In genomic region chr3:122638329-122639196, GRCm38 (mm10) we compare ENCODE assay signal across 8 mouse cellular contexts. TPM values are rescaled to one million over a fixed set of nuclear protein-coding genes. Genes with fewer than 3 reads are reported as not detected.
A peak's percentile ranks its signal among the peaks of the same experiment; 100 is the strongest.
DNase-seq lines count a peak whose midpoint lies in the region; ATAC-seq and TF ChIP-seq lines count a peak whose summit lies in the region.

No protein-coding gene starts in this region.

- H3K4me1 ChIP-seq in cortical plate, adult 2 months (ENCODE audit: control insufficient read depth, insufficient read depth, low read length): no peaks in the 10 kb centered on the region
- peaks cover 52% of the 10 kb centered on the region for H3K4me1 ChIP-seq in megakaryocyte, embryonic 14.5 days

- H3K9me3 ChIP-seq in megakaryocyte, embryonic 14.5 days: peaks cover 4% of the 10 kb centered on the region

- no peak for TF ChIP-seq POLR2A in cortical plate, adult 2 months (IDR thresholded peaks at IDR 0.05; ENCODE audit: extremely low read depth, insufficient read depth, low read length)

- peak; percentile 100 for TF ChIP-seq CTCF in cortical plate, adult 2 months (IDR thresholded peaks at IDR 0.05; ENCODE audit: extremely low read depth, insufficient read depth, low read length)
- TF ChIP-seq CTCF in left cerebral cortex, adult 2 months (IDR thresholded peaks at IDR 0.05): no peak; the same call in none of the 2 replicates

- DNase-seq in gastrocnemius, postnatal 10 days: peak; percentile 95
- peak; percentile 100 for DNase-seq in hindlimb bud, embryonic 11.5 days (ENCODE audit: extremely low spot score, low read depth, low spot score)
- peak; percentile 89 to 94 for DNase-seq in left cerebral cortex, adult 2 months (ENCODE audit: extremely low spot score in 1 of 2, low spot score in 2 of 2)
- DNase-seq in right cerebral cortex, postnatal 10 days (ENCODE audit: low spot score in 2 of 2): peak; percentile 95 to 96
- peak; percentile 95 for DNase-seq in urinary bladder, postnatal 14 days (ENCODE audit: low spot score)

- ATAC-seq in activated CD4-positive, CD25-positive, alpha-beta regulatory T cell, adult 4 months: peak; percentile 91

- no peaks in the 10 kb centered on the region for H3K27me3 ChIP-seq in megakaryocyte, embryonic 14.5 days (replicated peaks)

- H3K27ac ChIP-seq in cortical plate, adult 2 months (ENCODE audit: insufficient read depth, low read length): no peak overlapping the region
- no peak overlapping the region for H3K27ac ChIP-seq in left cerebral cortex, adult 2 months

- H3K36me3 ChIP-seq in megakaryocyte, embryonic 14.5 days (replicated peaks; ENCODE audit: low read length): peaks cover 3% of the 10 kb centered on the region

- H3K4me3 ChIP-seq in cortical plate, adult 2 months (ENCODE audit: insufficient read depth, low read length): no peak overlapping the region
- no peak overlapping the region for H3K4me3 ChIP-seq in left cerebral cortex, adult 2 months
- H3K4me3 ChIP-seq in megakaryocyte, embryonic 14.5 days (replicated peaks): peak overlapping the region; percentile 71

- intact Hi-C loops in left cerebral cortex, adult 2 months (cut with DNase I): loop anchor here (1.0 to 5.0 kb wide), 4 partner anchors 130 to 343 kb away; no protein-coding TSS in a partner anchor

RNA-seq across cellular contexts. Expression of gene Fnbp1l, which starts 19.0 kb away (rescaled TPM):
- polyA plus RNA-seq in activated CD4-positive, CD25-positive, alpha-beta regulatory T cell, adult 4 months (2017; shearing (Covaris generic)): under 1 TPM in 1 of 2 experiments, not detected in 1; 0.08 TPM
- 89.9 and 91.1 TPM in 2 replicates for polyA plus RNA-seq in cortical plate, adult 2 months (2012; rRNA removed)
- 10 to 100 TPM; 16.0 to 17.5 TPM for total RNA-seq in gastrocnemius, postnatal 10 days (2021)
- total RNA-seq in left cerebral cortex, adult 2 months (2021): 100 to 1,000 TPM; 108 TPM
- 0.22 TPM in 1 of 2 replicates, not detected in the other for polyA plus RNA-seq in megakaryocyte, embryonic 14.5 days (2012; ENCODE audit: insufficient read depth, low replicate concordance)

Comparison
In these comparisons a context has a peak if more than half of its experiments do, and no peak if none do; other contexts are left out.
1. RNA of gene Fnbp1l, which starts 19.0 kb away (polyA plus RNA-seq): 89.9 to 91.1 TPM in cortical plate, adult 2 months; 0.22 TPM in megakaryocyte, embryonic 14.5 days and 0.08 TPM in activated CD4-positive, CD25-positive, alpha-beta regulatory T cell, adult 4 months; every median in the first group is over 10 times any median in the second.
2. Peak in every context shown above with its lines, with median percentiles within 50 percentile points of each other: DNase-seq.